Mouse (Mus musculus) forebrain, embryonic 16.5 days (tissue): ENCODE measurements around the gene Gm10073. TPM values are rescaled to one million over a fixed set of nuclear protein-coding genes. Genes with fewer than 3 reads are reported as not detected.

Source experiments
- ATAC-seq: fragments of 200-750 bp; cut with Nextera tagmentation; 2 replicates; pipeline ENCODE4 v1.8.0; 2017; ENCODE audit warnings: mild to moderate bottlenecking, moderate library complexity
- H3K27ac ChIP-seq: fragments of 300-500 bp; sonication (generic); 2 replicates; pipeline ENCODE4 v1.5.1; 2014; ENCODE audit warnings: low read length, control low read depth
- H3K27me3 ChIP-seq: fragments of 300-500 bp; sonication (generic); replicated peaks from 2 replicates; pipeline ENCODE4 v1.6.1; 2014; ENCODE audit warnings: low read length; ENCODE audit not compliant: control insufficient read depth, insufficient read depth
- H3K36me3 ChIP-seq: fragments of 300-500 bp; sonication (generic); 2 replicates; pipeline ENCODE4 v1.6.1; 2014; ENCODE audit not compliant: control insufficient read depth, insufficient read depth
- H3K4me1 ChIP-seq: fragments of 300-500 bp; sonication (generic); replicated peaks from 2 replicates; pipeline ENCODE4 v1.6.1; 2014; ENCODE audit warnings: low read length; ENCODE audit not compliant: control insufficient read depth, insufficient read depth
- H3K4me2 ChIP-seq: fragments of 300-500 bp; sonication (generic); 2 replicates; pipeline ENCODE4 v1.6.1; 2014; ENCODE audit warnings: mild to moderate bottlenecking, low read length, control low read depth
- H3K4me3 ChIP-seq: fragments of 300-500 bp; sonication (generic); replicated peaks from 2 replicates; pipeline ENCODE4 v1.5.1; 2014; ENCODE audit warnings: mild to moderate bottlenecking, low read length, control low read depth
- H3K9ac ChIP-seq: fragments of 300-500 bp; sonication (generic); replicated peaks from 2 replicates; pipeline ENCODE4 v1.6.1; 2014; ENCODE audit warnings: low read depth, low read length, control low read depth
- H3K9me3 ChIP-seq: fragments of 300-500 bp; sonication (generic); 2 replicates; pipeline ENCODE4 v1.6.1; 2016; ENCODE audit warnings: low read length; ENCODE audit not compliant: control insufficient read depth
- WGBS: fragments of 180-500 bp; shearing (Covaris S2); extraction: QIAGEN DNeasy Blood & Tissue Kit; methylation state at CpG from one replicate; pipeline ENCODE4 v1.1.7; 2014; 5-methylcytosine and 5-hydroxymethylcytosine counted together
- polyA plus RNA-seq: library from polyadenylated mRNA; unstranded; fragments of >200 nt; fragmentation: Nextera tagmentation; extraction: Ambion mirVana; gene quantifications from 2 replicates; pipeline ENCODE4 v1.2.1, GENCODE M21; 2015

Gm10073 gene
- polyA plus RNA-seq, 1 experiment from 2014 or later, result 9.2 TPM

DNA sequence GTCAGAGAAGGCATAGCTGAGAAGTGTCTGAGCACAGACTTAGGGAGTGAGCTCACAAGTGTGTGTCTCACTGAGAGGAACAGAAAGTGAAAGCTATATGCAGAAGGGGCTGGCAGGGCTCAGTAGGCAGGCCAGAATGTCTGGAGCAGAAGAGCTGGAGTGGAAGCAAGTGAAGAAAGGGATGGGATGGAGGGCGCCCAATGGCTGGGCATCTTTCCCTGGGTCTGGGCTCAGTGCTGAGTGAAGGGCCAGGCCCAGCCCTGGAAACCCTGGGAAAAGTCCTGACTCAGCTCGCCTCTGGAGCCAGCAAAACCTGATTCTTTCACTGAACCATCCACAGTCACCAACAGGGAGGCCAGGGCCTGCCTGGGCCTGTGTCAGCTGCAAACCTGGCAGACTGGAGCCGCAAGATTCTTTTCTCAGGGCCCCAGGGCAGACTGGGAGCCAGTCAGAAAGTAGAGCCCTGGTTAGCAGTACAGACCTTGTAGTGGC is 9.5 kb downstream of the Gm10073 start:
- H3K4me1 ChIP-seq, result no peaks in the 10 kb centered on the region
- H3K9ac ChIP-seq, result no peak overlapping the region
- no peaks in the 10 kb centered on the region for H3K9me3 ChIP-seq
- ATAC-seq, result no peak
- no peaks in the 10 kb centered on the region for H3K27me3 ChIP-seq
- H3K27ac ChIP-seq, result no peak overlapping the region
- 70% methylated on average over 3 of the region's 3 CpGs for WGBS
- no peaks in the 10 kb centered on the region for H3K36me3 ChIP-seq
- H3K4me2 ChIP-seq, result no peak overlapping the region
- no peak overlapping the region for H3K4me3 ChIP-seq

DNA sequence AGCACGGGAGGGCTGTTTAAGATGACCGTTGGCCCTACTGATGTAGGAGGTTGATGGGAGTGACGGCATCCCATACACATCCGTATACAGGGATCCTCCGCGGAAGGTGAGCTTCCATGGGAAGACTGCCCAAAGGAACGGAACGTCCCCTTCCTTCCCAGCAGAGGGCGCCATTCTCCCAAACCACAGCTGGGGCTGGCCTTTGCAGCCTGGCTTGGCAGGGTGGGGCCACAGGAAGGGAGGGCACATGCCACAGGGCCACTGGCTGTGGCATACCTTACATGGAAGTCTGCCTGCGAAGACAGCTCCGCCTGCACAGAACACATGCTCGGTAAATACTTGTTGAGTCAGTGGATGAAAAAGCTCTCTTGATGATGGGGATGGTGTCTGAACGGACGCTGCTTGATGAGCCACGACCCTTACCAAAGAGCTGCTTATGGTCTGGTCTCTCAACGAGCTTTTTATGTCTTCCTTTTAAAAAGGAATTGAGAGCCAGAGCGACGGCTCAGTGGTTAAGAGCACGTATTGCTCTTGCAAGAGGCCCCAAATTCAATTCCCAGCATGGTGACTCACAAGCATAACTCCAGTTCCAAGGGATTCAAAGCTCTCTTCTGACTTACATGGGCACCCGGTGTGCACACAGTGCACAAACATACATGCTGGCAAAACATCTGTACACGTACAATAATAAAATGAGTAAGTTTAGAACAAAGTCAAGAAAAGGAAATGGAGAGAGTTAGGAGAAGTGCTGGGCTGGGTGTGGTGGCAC is 12.0 kb downstream of the Gm10073 start:
- Histone ChIP-seq H3K9ac (no peak overlapping the region), H3K4me1 (no peaks in the 10 kb centered on the region), H3K4me2 (no peak overlapping the region; the same call in 1 of the 2 replicates), H3K9me3 (no peaks in the 10 kb centered on the region), H3K4me3 (no peak overlapping the region), H3K27ac (no peak overlapping the region), H3K27me3 (no peaks in the 10 kb centered on the region), H3K36me3 (no peaks in the 10 kb centered on the region)
- WGBS, result 31% methylated on average over 21 of the region's 21 CpGs
- no peak for ATAC-seq

DNA sequence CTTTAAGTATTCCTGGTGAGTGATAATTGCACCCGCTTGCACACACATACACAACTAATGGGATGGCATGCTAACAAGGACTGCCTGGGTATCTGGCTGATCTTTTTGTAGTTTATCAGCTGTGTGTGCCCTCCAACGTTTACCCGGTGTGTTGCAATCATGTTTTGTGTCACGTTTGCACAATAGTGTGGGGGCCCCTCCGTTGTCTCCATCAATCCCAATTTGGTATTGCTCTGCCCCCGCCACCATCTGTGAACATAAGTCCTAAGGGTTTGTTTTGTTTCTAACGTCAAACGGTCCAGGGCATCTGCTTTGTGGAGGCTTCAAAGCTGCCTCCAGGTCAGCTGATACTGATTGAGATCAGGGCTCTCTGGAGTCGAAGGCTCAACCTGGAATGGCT is 13.4 kb downstream of the Gm10073 start:
- Histone ChIP-seq H3K4me2 (no peak overlapping the region), H3K9ac (no peak overlapping the region), H3K27ac (no peak overlapping the region), H3K36me3 (no peaks in the 10 kb centered on the region), H3K4me3 (no peak overlapping the region), H3K9me3 (no peaks in the 10 kb centered on the region), H3K4me1 (no peaks in the 10 kb centered on the region), H3K27me3 (no peaks in the 10 kb centered on the region)
- whole genome bisulfite sequencing, result 73% methylated on average over 9 of the region's 9 CpGs
- ATAC-seq, result no peak

DNA sequence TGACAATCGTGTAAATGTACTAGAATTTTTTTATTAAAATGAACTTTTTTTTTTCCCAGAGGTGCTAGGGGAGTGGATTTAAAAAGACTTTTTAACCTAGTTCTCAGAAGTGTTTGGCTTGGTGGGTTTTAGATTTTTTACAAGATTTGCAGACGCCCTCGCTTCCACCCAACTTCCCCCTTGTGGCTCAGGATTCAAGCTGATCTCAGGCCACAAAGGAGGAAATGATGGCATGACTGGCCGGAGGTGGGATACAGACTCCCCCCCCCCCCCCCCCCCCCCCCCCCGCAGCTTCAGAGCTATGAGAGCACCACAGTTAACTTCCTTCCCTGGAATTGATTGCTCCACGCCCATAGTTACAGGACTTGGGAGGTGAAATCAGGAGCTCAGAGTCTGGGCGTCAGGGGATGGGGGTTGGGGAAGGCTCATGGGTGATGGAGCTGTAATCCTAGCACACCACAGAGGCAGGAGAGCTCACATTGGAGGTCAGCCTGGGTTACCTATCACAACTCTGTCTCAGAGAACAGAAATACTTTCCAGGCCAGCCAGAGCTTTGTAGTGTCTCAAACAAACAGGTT is 17.1 kb downstream of the Gm10073 start:
- Histone ChIP-seq H3K9ac (no peak overlapping the region), H3K4me1 (no peaks in the 10 kb centered on the region), H3K36me3 (no peaks in the 10 kb centered on the region), H3K4me3 (no peak overlapping the region), H3K9me3 (no peaks in the 10 kb centered on the region), H3K27me3 (no peaks in the 10 kb centered on the region), H3K4me2 (no peak overlapping the region), H3K27ac (no peak overlapping the region)
- WGBS, result 83% methylated on average over 5 of the region's 7 CpGs
- ATAC-seq, result no peak

DNA sequence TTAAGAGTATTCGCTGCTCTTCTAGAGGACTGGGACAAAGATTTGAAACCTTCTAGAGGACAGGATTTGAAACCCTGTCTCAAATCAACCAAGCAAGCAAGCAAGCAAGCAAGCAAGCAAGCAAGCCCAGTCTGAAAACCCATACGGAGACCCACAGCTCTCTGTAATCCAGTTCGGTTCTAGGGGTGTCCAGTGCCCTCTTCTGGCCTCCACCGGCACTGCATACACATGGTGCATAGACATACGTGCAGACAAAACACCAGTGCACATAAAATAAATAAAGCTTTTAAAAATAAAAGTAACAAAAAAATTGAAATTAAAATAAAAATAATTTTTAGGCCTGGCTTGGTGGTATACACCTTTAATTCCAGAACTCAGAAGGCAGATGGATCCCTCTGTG is 19.2 kb downstream of the Gm10073 start:
- 98% methylated on average over 5 of the region's 5 CpGs for WGBS
- Histone ChIP-seq H3K4me2 (no peak overlapping the region), H3K4me3 (no peak overlapping the region), H3K27me3 (no peaks in the 10 kb centered on the region), H3K36me3 (no peaks in the 10 kb centered on the region), H3K9ac (no peak overlapping the region), H3K9me3 (no peaks in the 10 kb centered on the region), H3K4me1 (no peaks in the 10 kb centered on the region), H3K27ac (no peak overlapping the region)
- ATAC-seq, result no peak

DNA sequence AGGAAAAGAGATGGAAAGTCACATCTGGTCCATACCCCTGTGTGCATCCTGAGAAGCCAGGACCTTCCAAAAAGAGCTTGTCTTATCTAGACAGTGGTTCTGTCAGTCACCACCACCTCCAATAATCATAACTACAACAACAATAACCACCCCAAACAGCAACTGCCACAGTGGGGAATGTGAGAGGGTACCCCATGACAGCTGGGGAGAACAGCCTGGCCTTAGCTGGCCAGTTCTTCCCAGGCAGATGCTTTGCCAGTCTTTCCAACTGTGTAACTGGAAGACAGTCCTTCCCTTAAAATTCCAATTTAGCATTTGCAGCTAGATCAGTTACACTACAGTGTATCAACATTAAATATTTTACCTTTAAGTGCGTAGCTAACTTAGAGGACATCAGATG is 22.4 kb downstream of the Gm10073 start:
- 92% methylated on average over 1 of the region's 1 CpGs for WGBS
- no peak overlapping the region for H3K4me3 ChIP-seq
- ATAC-seq, result no peak
- no peaks in the 10 kb centered on the region for H3K4me1 ChIP-seq
- no peaks in the 10 kb centered on the region for H3K27me3 ChIP-seq
- no peak overlapping the region for H3K9ac ChIP-seq
- H3K4me2 ChIP-seq, result no peak overlapping the region
- no peaks in the 10 kb centered on the region for H3K9me3 ChIP-seq
- no peaks in the 10 kb centered on the region for H3K36me3 ChIP-seq
- H3K27ac ChIP-seq, result no peak overlapping the region

DNA sequence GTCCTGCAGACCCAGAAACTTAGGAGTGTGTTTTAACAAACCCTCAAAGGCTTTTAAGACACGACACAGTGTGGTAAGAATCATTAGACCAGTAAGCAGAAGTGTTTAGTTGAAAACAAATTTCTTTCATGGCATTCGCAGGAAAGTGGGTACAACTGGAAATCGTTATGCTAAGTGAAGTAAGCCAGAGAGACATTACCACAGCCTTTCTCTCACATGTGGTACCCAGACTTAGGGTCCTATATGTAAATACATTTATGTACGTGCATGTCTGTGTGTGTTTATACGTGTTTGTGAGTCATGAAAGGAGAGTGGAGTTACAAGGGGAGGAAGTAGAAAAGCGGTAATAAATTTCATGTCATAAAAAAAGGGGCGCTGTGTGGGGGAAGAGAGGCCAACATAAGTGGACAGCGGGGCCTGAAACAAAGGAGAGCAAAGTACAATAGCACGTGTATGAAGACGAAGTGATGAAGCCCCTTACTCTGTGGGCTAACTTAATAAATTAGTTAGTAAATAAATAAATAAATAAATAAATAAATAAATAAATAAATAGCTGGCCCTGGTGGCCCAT is 24.8 kb downstream of the Gm10073 start:
- Histone ChIP-seq H3K27me3 (no peaks in the 10 kb centered on the region), H3K27ac (no peak overlapping the region), H3K4me1 (no peaks in the 10 kb centered on the region), H3K4me3 (no peak overlapping the region), H3K9me3 (no peaks in the 10 kb centered on the region), H3K36me3 (no peaks in the 10 kb centered on the region), H3K4me2 (no peak overlapping the region), H3K9ac (no peak overlapping the region)
- WGBS, result 83% methylated on average over 10 of the region's 10 CpGs
- no peak for ATAC-seq

DNA sequence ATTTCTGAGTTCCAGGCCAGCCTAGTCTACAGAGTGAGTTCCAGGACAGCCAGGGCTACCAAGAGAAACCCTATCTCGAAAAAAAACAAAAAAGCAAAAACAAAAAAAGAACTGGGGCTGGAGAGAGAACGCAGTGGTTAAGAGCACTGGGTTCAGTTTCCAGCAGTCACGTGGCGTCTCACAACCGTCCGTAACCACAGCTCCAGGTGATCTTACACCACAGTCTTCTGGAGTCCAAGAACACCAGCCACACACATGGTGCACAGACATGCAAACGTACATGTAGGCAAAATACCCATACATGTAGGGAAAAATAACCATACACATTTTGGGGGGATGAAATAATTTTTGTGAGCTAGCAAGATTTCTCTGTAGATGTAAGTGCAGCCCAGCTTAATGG is 26.5 kb downstream of the Gm10073 start:
- Histone ChIP-seq H3K27ac (no peak overlapping the region), H3K9ac (no peak overlapping the region), H3K9me3 (no peaks in the 10 kb centered on the region), H3K4me1 (no peaks in the 10 kb centered on the region), H3K4me3 (no peak overlapping the region), H3K27me3 (no peaks in the 10 kb centered on the region), H3K4me2 (no peak overlapping the region), H3K36me3 (no peaks in the 10 kb centered on the region)
- ATAC-seq, result no peak
- WGBS, result 88% methylated on average over 7 of the region's 7 CpGs

DNA sequence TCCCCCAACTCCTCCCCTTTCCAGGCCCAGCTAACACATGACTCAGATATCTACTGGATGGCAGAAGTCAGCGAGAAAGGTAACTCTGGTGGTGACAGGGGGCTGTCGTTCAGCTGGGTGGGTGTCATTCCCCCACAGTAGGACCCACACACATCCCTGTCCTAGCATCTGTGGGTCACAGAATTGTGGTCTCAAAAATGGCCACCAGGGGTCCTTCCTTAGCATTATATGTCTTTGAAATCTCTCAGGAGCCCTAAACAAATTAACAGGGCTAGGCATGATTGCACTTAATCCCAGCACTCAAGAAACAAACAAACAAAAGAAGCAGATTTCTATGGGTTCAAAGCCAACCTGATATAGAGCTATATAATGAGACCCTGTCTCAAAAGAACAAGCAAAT is 28.1 kb downstream of the Gm10073 start:
- H3K4me2 ChIP-seq, result no peak overlapping the region
- H3K4me3 ChIP-seq, result no peak overlapping the region
- 75% methylated on average over 2 of the region's 2 CpGs for WGBS
- no peaks in the 10 kb centered on the region for H3K36me3 ChIP-seq
- no peaks in the 10 kb centered on the region for H3K9me3 ChIP-seq
- no peaks in the 10 kb centered on the region for H3K27me3 ChIP-seq
- H3K27ac ChIP-seq, result no peak overlapping the region
- ATAC-seq, result no peak
- no peak overlapping the region for H3K9ac ChIP-seq
- H3K4me1 ChIP-seq, result no peaks in the 10 kb centered on the region
